Mouse (Mus musculus) brain, embryonic 14.5 days (tissue): ENCODE data around the gene Aff3.

Experiments
- CTCF ChIP-seq: fragments of 200-500 bp; IDR thresholded peaks from 2 replicates; pipeline ENCODE4 v1.5.1; 2012; ENCODE audit warnings: inconsistent platforms, mild to moderate bottlenecking, moderate library complexity, borderline replicate concordance; ENCODE audit not compliant: insufficient read depth, insufficient read length; ENCODE audit errors: extremely low read depth
- POLR2A ChIP-seq: fragments of 200-500 bp; IDR thresholded peaks from 2 replicates; pipeline ENCODE4 v1.6.1; 2012; ENCODE audit warnings: mild to moderate bottlenecking, inconsistent platforms, borderline replicate concordance; ENCODE audit not compliant: poor library complexity, insufficient read depth, insufficient read length, severe bottlenecking; ENCODE audit errors: extremely low read depth

DNA sequence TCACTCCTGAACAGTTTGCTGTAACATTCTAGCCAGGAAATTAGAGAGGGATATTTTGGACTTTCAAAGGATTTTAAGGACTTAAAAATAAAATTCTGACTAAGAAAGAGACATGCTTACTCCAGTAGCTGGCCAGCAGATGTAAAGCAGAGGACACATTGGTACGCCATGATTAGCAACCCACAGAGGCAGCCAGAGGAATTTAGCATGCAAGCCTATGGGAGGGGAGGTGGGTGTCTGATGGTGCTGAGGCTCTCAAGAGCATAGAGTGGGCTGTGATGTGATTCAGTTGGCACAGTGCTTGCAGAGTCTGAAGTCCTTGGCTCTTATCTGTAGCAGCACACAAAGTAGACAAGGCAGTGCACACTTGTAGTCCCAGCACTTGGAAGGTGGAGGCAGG is 376.0 kb downstream of the Aff3 start:
- TF ChIP-seq CTCF (no peak), POLR2A (no peak)
